Mouse (Mus musculus) myocyte (in vitro differentiated cells): ENCODE data around the gene Ddi2.

ENCODE experiments used
- E2F4 ChIP-seq: IDR thresholded peaks from one replicate; pipeline ENCODE4 v1.6.1; 2011; ENCODE audit warnings: mild to moderate bottlenecking, control low read depth, moderate library complexity; ENCODE audit not compliant: insufficient read depth
- POLR2A ChIP-seq: IDR thresholded peaks from one replicate; pipeline ENCODE4 v1.6.1; 2011; ENCODE audit warnings: low read depth, mild to moderate bottlenecking, control low read depth, moderate library complexity; ENCODE audit not compliant: insufficient read length
- POLR2AphosphoS2 ChIP-seq: IDR thresholded peaks from one replicate; pipeline ENCODE4 v1.6.1; 2011; ENCODE audit warnings: low read depth, control low read depth; ENCODE audit not compliant: insufficient read length

DNA sequence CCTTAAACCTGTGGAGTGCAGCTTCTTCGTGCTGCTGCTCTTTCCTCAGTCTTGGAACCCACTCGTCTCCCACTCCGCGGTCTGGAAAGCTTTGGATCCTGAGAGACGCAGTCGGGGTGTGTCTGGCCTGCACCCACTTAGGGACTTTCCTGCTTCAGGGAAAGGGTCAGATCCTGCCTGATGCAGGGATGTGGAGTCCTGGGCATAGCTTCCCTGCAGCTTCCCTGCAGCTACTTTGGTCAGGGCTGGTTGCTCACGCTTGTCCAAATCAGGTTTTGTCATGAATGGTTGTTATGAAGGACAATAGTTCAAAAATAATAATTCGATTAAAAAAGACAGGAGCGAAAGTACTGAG is 12.0 kb upstream of the Ddi2 start:
- TF ChIP-seq POLR2A (no peak), E2F4 (no peak), POLR2AphosphoS2 (no peak)
